Mouse (Mus musculus): ENCODE measurements around the gene Brd1. TPM values are rescaled to one million over a fixed set of nuclear protein-coding genes. Genes with fewer than 3 reads are reported as not detected.
"Not testable (repeated sequence)": the region's sequence is repeated elsewhere in the genome, so short reads cannot be mapped to it uniquely, and the experiment has no call there.

Brd1 gene
- polyA plus RNA-seq, 1 experiment: 34.7 TPM

- Histone ChIP-seq H3K4me1 (ENCODE audit: control insufficient read depth, insufficient read depth, low read length) (peaks cover 4% of the 10 kb centered on the region), H3K27ac (ENCODE audit: insufficient read depth, low read length) (no peak overlapping the region), H3K4me3 (ENCODE audit: insufficient read depth, low read length) (peak overlapping the region; percentile 64)
- TF ChIP-seq CTCF (IDR thresholded peaks at IDR 0.05; ENCODE audit: borderline replicate concordance, insufficient read depth, low read length) (no peak), POLR2A (IDR thresholded peaks at IDR 0.05; ENCODE audit: low read depth, low read length) (peak; percentile 56)
These were observed 16.9 kb upstream of the Brd1 start for GRCm38 (mm10) chr15:88750677-88751563.

GRCm38 (mm10) chr15:88750032-88750431 lies 16.0 kb upstream of the Brd1 start:
- H3K27ac ChIP-seq (ENCODE audit: insufficient read depth, low read length): no peak overlapping the region
- peaks cover 4% of the 10 kb centered on the region for H3K4me1 ChIP-seq (ENCODE audit: control insufficient read depth, insufficient read depth, low read length)
- TF ChIP-seq CTCF (IDR thresholded peaks at IDR 0.05; ENCODE audit: borderline replicate concordance, insufficient read depth, low read length) (no peak), POLR2A (IDR thresholded peaks at IDR 0.05; ENCODE audit: low read depth, low read length) (no peak)
- H3K4me3 ChIP-seq (ENCODE audit: insufficient read depth, low read length): no peak overlapping the region

- not testable (repeated sequence) for H3K4me3 ChIP-seq (ENCODE audit: insufficient read depth, low read length); H3K27ac ChIP-seq (ENCODE audit: insufficient read depth, low read length); H3K4me1 ChIP-seq (ENCODE audit: control insufficient read depth, insufficient read depth, low read length)
These were observed 15.6 kb upstream of the Brd1 start for GRCm38 (mm10) chr15:88749617-88750016.

DNA sequence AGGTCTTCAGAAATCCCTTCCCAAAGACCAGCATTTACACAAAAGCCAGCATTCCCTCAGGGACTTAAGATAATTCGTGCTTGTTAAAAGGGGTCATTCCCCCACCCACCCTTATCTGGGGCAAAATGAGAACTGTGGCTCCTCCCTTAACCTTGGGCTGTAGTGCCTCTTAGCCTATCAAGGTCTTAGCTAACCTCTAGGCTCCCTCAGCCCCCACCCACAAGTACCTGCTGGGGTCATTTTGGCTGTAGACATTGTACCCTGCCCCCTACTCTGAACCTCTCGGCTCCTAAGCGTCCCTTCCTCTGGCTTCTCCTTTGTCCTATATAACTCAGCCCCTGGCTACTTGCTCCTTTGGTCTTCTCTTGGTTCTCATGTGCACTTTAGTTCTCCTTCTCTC lies 11.9 kb upstream of the Brd1 start:
- Histone ChIP-seq H3K27ac (ENCODE audit: insufficient read depth, low read length) (no peak overlapping the region), H3K4me1 (ENCODE audit: control insufficient read depth, insufficient read depth, low read length) (peaks cover 4% of the 10 kb centered on the region; the same call in 1 of the 2 replicates), H3K4me3 (ENCODE audit: insufficient read depth, low read length) (no peak overlapping the region)
- no peak for TF ChIP-seq CTCF (IDR thresholded peaks at IDR 0.05; ENCODE audit: borderline replicate concordance, insufficient read depth, low read length)
- no peak for TF ChIP-seq POLR2A (IDR thresholded peaks at IDR 0.05; ENCODE audit: low read depth, low read length)

- H3K27ac ChIP-seq (ENCODE audit: insufficient read depth, low read length): no peak overlapping the region
- no peaks in the 10 kb centered on the region for H3K4me1 ChIP-seq (ENCODE audit: control insufficient read depth, insufficient read depth, low read length)
- no peak overlapping the region for H3K4me3 ChIP-seq (ENCODE audit: insufficient read depth, low read length)
- TF ChIP-seq CTCF (IDR thresholded peaks at IDR 0.05; ENCODE audit: borderline replicate concordance, insufficient read depth, low read length): no peak
- no peak for TF ChIP-seq POLR2A (IDR thresholded peaks at IDR 0.05; ENCODE audit: low read depth, low read length)
These were observed 11.3 kb upstream of the Brd1 start for GRCm38 (mm10) chr15:88745347-88745746.

GRCm38 (mm10) chr15:88743371-88743770 lies 9.3 kb upstream of the Brd1 start:
- not testable (repeated sequence) for H3K4me1 ChIP-seq (ENCODE audit: control insufficient read depth, insufficient read depth, low read length); H3K27ac ChIP-seq (ENCODE audit: insufficient read depth, low read length); H3K4me3 ChIP-seq (ENCODE audit: insufficient read depth, low read length)

- Histone ChIP-seq H3K4me1 (ENCODE audit: control insufficient read depth, insufficient read depth, low read length) (no peaks in the 10 kb centered on the region), H3K4me3 (ENCODE audit: insufficient read depth, low read length) (no peak overlapping the region), H3K27ac (ENCODE audit: insufficient read depth, low read length) (no peak overlapping the region)
- no peak for TF ChIP-seq CTCF (IDR thresholded peaks at IDR 0.05; ENCODE audit: borderline replicate concordance, insufficient read depth, low read length)
These were observed 7.3 kb upstream of the Brd1 start for GRCm38 (mm10) chr15:88741366-88741765.

DNA sequence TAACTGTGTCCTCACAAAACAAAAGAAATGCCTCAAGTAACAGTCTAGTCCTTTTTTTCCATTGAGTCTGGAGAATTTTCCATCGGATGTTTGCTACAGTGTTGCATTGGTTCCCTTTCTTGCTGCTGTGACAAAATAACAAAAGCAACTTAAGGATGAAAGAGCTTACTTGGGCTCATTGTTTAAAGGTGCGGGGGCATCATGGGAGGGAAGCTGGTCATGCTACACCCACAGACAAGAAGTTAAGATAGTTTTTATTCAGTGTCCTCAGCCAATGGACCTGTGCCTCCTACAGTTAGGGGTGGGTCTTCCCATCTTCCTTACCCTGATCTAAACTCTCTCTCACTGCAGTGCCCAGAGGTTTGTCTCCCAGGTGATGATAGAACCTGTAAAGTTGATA lies 4.4 kb upstream of the Brd1 start:
- no peak overlapping the region for H3K27ac ChIP-seq (ENCODE audit: insufficient read depth, low read length)
- H3K4me3 ChIP-seq (ENCODE audit: insufficient read depth, low read length): no peak overlapping the region
- H3K4me1 ChIP-seq (ENCODE audit: control insufficient read depth, insufficient read depth, low read length): peaks cover 3% of the 10 kb centered on the region; the same call in 1 of the 2 replicates
- TF ChIP-seq CTCF (IDR thresholded peaks at IDR 0.05; ENCODE audit: borderline replicate concordance, insufficient read depth, low read length): no peak
- TF ChIP-seq POLR2A (IDR thresholded peaks at IDR 0.05; ENCODE audit: low read depth, low read length): no peak

- peaks cover 8% of the 10 kb centered on the region for H3K4me1 ChIP-seq (ENCODE audit: control insufficient read depth, insufficient read depth, low read length)
- no peak overlapping the region for H3K27ac ChIP-seq (ENCODE audit: insufficient read depth, low read length)
- TF ChIP-seq CTCF (IDR thresholded peaks at IDR 0.05; ENCODE audit: borderline replicate concordance, insufficient read depth, low read length): no peak
- TF ChIP-seq POLR2A (IDR thresholded peaks at IDR 0.05; ENCODE audit: low read depth, low read length): no peak
- no peak overlapping the region for H3K4me3 ChIP-seq (ENCODE audit: insufficient read depth, low read length)
These were observed 2.1 kb upstream of the Brd1 start for GRCm38 (mm10) chr15:88736166-88736565.

- Histone ChIP-seq H3K27ac (ENCODE audit: insufficient read depth, low read length) (0 out of 2 replicates have a peak overlapping the region, but pooled peaks have one; percentile 16), H3K4me1 (ENCODE audit: control insufficient read depth, insufficient read depth, low read length) (peaks cover 11% of the 10 kb centered on the region), H3K4me3 (ENCODE audit: insufficient read depth, low read length) (peak overlapping the region; percentile 90)
- no peak for TF ChIP-seq CTCF (IDR thresholded peaks at IDR 0.05; ENCODE audit: borderline replicate concordance, insufficient read depth, low read length)
- TF ChIP-seq POLR2A (IDR thresholded peaks at IDR 0.05; ENCODE audit: low read depth, low read length): no peak
These were observed 837 bp downstream of the Brd1 start for GRCm38 (mm10) chr15:88733041-88733751.

All from embryonic fibroblast, embryonic 13.5 days (primary cell).